Mouse (Mus musculus): ENCODE measurements around the gene Cacna2d4. TPM values are rescaled to one million over a fixed set of nuclear protein-coding genes. Genes with fewer than 3 reads are reported as not detected.

The Cacna2d4 gene
- total RNA-seq, 2 experiments from 2014 or later: 5.5 TPM; not detected in 1

GRCm38 (mm10) chr6:119372237-119372636 lies 135.9 kb downstream of the Cacna2d4 start:
- no peak for ATAC-seq (replicated peaks; ENCODE audit: low FRiP score, low TSS enrichment, poor library complexity, severe bottlenecking)

- ATAC-seq (replicated peaks; ENCODE audit: low FRiP score, low TSS enrichment, poor library complexity, severe bottlenecking): no peak; the same call in 1 of the 2 replicates
These were observed 136.8 kb downstream of the Cacna2d4 start for GRCm38 (mm10) chr6:119373000-119373705.

GRCm38 (mm10) chr6:119375035-119375434 lies 138.7 kb downstream of the Cacna2d4 start:
- no peak for ATAC-seq (replicated peaks; ENCODE audit: low FRiP score, low TSS enrichment, poor library complexity, severe bottlenecking)

GRCm38 (mm10) chr6:119377613-119378012 lies 141.3 kb downstream of the Cacna2d4 start:
- ATAC-seq (replicated peaks; ENCODE audit: low FRiP score, low TSS enrichment, poor library complexity, severe bottlenecking): peak; percentile 69

GRCm38 (mm10) chr6:119378631-119379030 lies 142.3 kb downstream of the Cacna2d4 start:
- ATAC-seq (replicated peaks; ENCODE audit: low FRiP score, low TSS enrichment, poor library complexity, severe bottlenecking): no peak

- no peak for ATAC-seq (replicated peaks; ENCODE audit: low FRiP score, low TSS enrichment, poor library complexity, severe bottlenecking)
These were observed 149.3 kb downstream of the Cacna2d4 start for GRCm38 (mm10) chr6:119385668-119386067.

- no peak for ATAC-seq (replicated peaks; ENCODE audit: low FRiP score, low TSS enrichment, poor library complexity, severe bottlenecking)
These were observed 150.1 kb downstream of the Cacna2d4 start for GRCm38 (mm10) chr6:119386421-119386820.

- ATAC-seq (replicated peaks; ENCODE audit: low FRiP score, low TSS enrichment, poor library complexity, severe bottlenecking): no peak
These were observed 150.5 kb downstream of the Cacna2d4 start for GRCm38 (mm10) chr6:119386821-119387220.

- 0 out of 2 replicates have a peak, but pooled peaks have one; percentile 3 for ATAC-seq (replicated peaks; ENCODE audit: low FRiP score, low TSS enrichment, poor library complexity, severe bottlenecking)
These were observed 151.7 kb downstream of the Cacna2d4 start for GRCm38 (mm10) chr6:119387801-119388649.

- ATAC-seq (replicated peaks; ENCODE audit: low FRiP score, low TSS enrichment, poor library complexity, severe bottlenecking): peak; percentile 98
These were observed 152.3 kb downstream of the Cacna2d4 start for GRCm38 (mm10) chr6:119388650-119389012.

- ATAC-seq (replicated peaks; ENCODE audit: low FRiP score, low TSS enrichment, poor library complexity, severe bottlenecking): peak; percentile 15; the same call in 1 of the 2 replicates
These were observed 152.8 kb downstream of the Cacna2d4 start for GRCm38 (mm10) chr6:119389089-119389488.

GRCm38 (mm10) chr6:119390728-119391127 lies 154.4 kb downstream of the Cacna2d4 start:
- ATAC-seq (replicated peaks; ENCODE audit: low FRiP score, low TSS enrichment, poor library complexity, severe bottlenecking): no peak

GRCm38 (mm10) chr6:119392836-119393235 lies 156.5 kb downstream of the Cacna2d4 start:
- no peak for ATAC-seq (replicated peaks; ENCODE audit: low FRiP score, low TSS enrichment, poor library complexity, severe bottlenecking)

- peak; percentile 73 for ATAC-seq (replicated peaks; ENCODE audit: low FRiP score, low TSS enrichment, poor library complexity, severe bottlenecking)
These were observed 159.3 kb downstream of the Cacna2d4 start for GRCm38 (mm10) chr6:119395421-119396308.

GRCm38 (mm10) chr6:119396309-119396634 lies 159.9 kb downstream of the Cacna2d4 start:
- peak; percentile 83 for ATAC-seq (replicated peaks; ENCODE audit: low FRiP score, low TSS enrichment, poor library complexity, severe bottlenecking)

- no peak for ATAC-seq (replicated peaks; ENCODE audit: low FRiP score, low TSS enrichment, poor library complexity, severe bottlenecking)
These were observed 163.0 kb downstream of the Cacna2d4 start for GRCm38 (mm10) chr6:119399371-119399770.

GRCm38 (mm10) chr6:119400649-119401048 lies 164.3 kb downstream of the Cacna2d4 start:
- no peak for ATAC-seq (replicated peaks; ENCODE audit: low FRiP score, low TSS enrichment, poor library complexity, severe bottlenecking)

- no peak; the same call in 1 of the 2 replicates for ATAC-seq (replicated peaks; ENCODE audit: low FRiP score, low TSS enrichment, poor library complexity, severe bottlenecking)
These were observed 165.4 kb downstream of the Cacna2d4 start for GRCm38 (mm10) chr6:119401545-119402304.
